Mouse (Mus musculus) bone marrow macrophage, adult 2 months (primary cell): Measurements from ENCODE around the gene Rara.

ENCODE experiments used
- CTCF ChIP-seq: IDR thresholded peaks from 2 replicates; pipeline ENCODE4 v1.5.1; 2012; ENCODE audit warnings: low read depth, mild to moderate bottlenecking, low read length, moderate library complexity
- POLR2A ChIP-seq: IDR thresholded peaks from 2 replicates; pipeline ENCODE4 v1.6.1; 2012; ENCODE audit warnings: mild to moderate bottlenecking, low read depth, low read length, borderline replicate concordance

DNA sequence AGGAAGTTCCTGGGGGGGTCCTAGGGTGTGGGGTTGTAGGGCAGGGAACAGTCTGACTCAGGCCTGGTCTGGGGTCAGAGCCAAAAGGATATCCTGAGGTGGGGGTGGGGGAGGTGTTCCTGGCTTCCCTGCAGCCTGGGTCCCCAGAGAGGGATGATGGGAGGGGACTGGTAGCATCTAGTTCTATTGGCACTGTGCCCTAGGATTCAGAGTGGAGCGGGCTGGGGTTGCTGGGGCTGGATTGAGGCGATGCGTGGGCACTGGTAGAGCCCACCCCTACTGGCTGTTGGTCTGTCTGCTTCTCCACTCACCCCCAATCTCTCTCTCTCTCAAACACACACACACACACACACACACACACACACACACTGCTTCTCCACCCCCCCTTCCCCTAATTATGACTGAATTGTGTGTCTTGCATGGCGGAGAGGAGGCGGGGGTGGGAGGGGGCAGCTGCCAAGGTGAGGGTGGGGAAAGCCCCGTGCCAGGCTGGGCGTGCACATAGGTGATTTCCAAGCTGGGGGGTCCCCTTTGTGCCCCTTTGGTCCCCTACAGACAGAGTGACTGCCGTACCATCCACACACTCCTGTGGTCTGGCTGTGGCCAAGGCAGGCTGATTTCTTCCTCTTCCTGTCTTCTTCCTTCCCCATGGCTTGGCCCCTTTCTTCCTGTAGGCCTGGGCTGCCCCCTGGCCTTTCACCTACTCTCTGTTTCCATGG is 15.5 kb downstream of the Rara start:
- TF ChIP-seq POLR2A, result no peak
- no peak for TF ChIP-seq CTCF
